Mouse (Mus musculus): ENCODE data around the gene Adgrg3. TPM values are rescaled to one million over a fixed set of nuclear protein-coding genes. Genes with fewer than 3 reads are reported as not detected.

Gene Adgrg3
- total RNA-seq, 1 experiment: 0.36 TPM

DNA sequence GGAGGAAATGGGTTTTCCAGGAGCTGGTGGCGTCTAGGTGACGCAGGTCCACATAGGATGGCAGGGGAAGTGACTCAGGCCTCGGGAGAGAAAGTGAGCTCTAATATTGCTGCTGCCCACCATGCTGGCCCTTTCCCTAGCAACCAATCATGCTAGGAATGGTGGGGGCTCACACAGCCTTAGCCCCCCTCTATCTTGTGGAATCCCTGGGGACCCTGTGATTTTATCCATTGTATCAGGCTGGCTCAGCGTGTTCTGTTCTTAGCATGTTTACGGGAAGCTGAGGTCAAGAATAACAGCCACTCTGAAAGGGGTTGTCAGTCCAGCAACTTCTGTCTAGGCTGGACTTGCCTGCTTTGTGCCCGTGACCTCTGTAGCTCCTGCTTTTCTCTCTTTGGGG, 18.5 kb upstream of the Adgrg3 start:
- no peak overlapping the region for H3K27ac ChIP-seq (ENCODE audit: insufficient read depth, low read depth, low read length, poor library complexity, severe bottlenecking)
- TF ChIP-seq MAFK (IDR thresholded peaks at IDR 0.05; ENCODE audit: insufficient read depth, low read depth, low read length) (no peak), ZNF384 (IDR thresholded peaks at IDR 0.05; ENCODE audit: low read depth, low read length) (no peak), CHD2 (IDR thresholded peaks at IDR 0.05; ENCODE audit: low read depth, low read length) (no peak), ZC3H11A (IDR thresholded peaks at IDR 0.05; ENCODE audit: borderline replicate concordance, low read depth, low read length) (no peak), HCFC1 (IDR thresholded peaks at IDR 0.05; ENCODE audit: borderline replicate concordance, insufficient read depth, low read length) (no peak)
- peaks cover 6 to 25% of the 10 kb centered on the region in 2 experiments for H3K4me1 ChIP-seq (ENCODE audit: control insufficient read depth in 2 of 2, insufficient read depth in 2 of 2, low read length in 2 of 2, poor library complexity in 1 of 2)
- in situ Hi-C loops (cut with MboI; ENCODE audit: low sequenced_read_pairs in 2 of 2, unreplicated experiment in 2 of 2): no loop called here
- no peaks in the 10 kb centered on the region for H3K36me3 ChIP-seq (ENCODE audit: control insufficient read depth, insufficient read depth, low read length, poor library complexity, severe bottlenecking)
- no peaks in the 10 kb centered on the region for H3K9me3 ChIP-seq (ENCODE audit: control insufficient read depth, insufficient read depth, low read depth, low read length)
- no peak for DNase-seq (ENCODE audit: low read depth, low spot score)
- H3K4me3 ChIP-seq (ENCODE audit: insufficient read depth in 1 of 2, low read depth in 1 of 2, low read length in 2 of 2, poor library complexity in 1 of 2, severe bottlenecking in 1 of 2): no peak overlapping the region
- no peak overlapping the region for H3K9ac ChIP-seq (ENCODE audit: insufficient read depth, low read depth, low read length, poor library complexity, severe bottlenecking)

DNA sequence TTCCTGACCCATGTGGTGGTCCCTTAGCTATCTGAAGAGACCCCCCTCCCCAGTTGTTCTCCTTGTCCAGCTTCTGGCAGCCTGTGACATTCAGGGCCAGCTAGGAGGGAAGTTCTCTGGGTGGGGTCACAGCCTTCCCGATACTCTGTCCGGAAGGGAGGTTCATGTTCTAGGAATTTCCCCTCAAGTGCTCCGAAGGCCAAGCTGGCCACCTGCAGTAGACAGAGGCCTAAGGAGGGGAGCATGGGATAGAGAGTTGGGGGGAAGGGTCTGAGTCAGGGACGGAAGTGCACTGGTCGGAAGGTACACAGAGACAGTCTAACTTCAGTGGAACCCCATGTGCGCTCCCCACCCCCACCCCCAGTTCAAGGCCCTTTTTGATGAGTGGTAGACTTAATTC, 17.5 kb upstream of the Adgrg3 start:
- Histone ChIP-seq H3K9me3 (ENCODE audit: control insufficient read depth, insufficient read depth, low read depth, low read length) (no peaks in the 10 kb centered on the region), H3K27ac (ENCODE audit: insufficient read depth, low read depth, low read length, poor library complexity, severe bottlenecking) (no peak overlapping the region; the same call in 1 of the 2 replicates), H3K36me3 (ENCODE audit: control insufficient read depth, insufficient read depth, low read length, poor library complexity, severe bottlenecking) (no peaks in the 10 kb centered on the region), H3K4me1 (ENCODE audit: control insufficient read depth in 2 of 2, insufficient read depth in 2 of 2, low read length in 2 of 2, poor library complexity in 1 of 2) (peaks cover 6 to 25% of the 10 kb centered on the region in 2 experiments), H3K9ac (ENCODE audit: insufficient read depth, low read depth, low read length, poor library complexity, severe bottlenecking) (no peak overlapping the region; the same call in 1 of the 2 replicates), H3K4me3 (ENCODE audit: insufficient read depth in 1 of 2, low read depth in 1 of 2, low read length in 2 of 2, poor library complexity in 1 of 2, severe bottlenecking in 1 of 2) (no peak overlapping the region)
- TF ChIP-seq ZC3H11A (IDR thresholded peaks at IDR 0.05; ENCODE audit: borderline replicate concordance, low read depth, low read length) (no peak), HCFC1 (IDR thresholded peaks at IDR 0.05; ENCODE audit: borderline replicate concordance, insufficient read depth, low read length) (no peak), ZNF384 (IDR thresholded peaks at IDR 0.05; ENCODE audit: low read depth, low read length) (no peak), MAFK (IDR thresholded peaks at IDR 0.05; ENCODE audit: insufficient read depth, low read depth, low read length) (no peak), CHD2 (IDR thresholded peaks at IDR 0.05; ENCODE audit: low read depth, low read length) (no peak)
- in situ Hi-C loops (cut with MboI; ENCODE audit: low sequenced_read_pairs in 2 of 2, unreplicated experiment in 2 of 2): loop anchor here in 1 of 2 experiments (5.0 kb wide), 1 partner anchor 53 kb away; no protein-coding TSS in a partner anchor
- DNase-seq (ENCODE audit: low read depth, low spot score): no peak

DNA sequence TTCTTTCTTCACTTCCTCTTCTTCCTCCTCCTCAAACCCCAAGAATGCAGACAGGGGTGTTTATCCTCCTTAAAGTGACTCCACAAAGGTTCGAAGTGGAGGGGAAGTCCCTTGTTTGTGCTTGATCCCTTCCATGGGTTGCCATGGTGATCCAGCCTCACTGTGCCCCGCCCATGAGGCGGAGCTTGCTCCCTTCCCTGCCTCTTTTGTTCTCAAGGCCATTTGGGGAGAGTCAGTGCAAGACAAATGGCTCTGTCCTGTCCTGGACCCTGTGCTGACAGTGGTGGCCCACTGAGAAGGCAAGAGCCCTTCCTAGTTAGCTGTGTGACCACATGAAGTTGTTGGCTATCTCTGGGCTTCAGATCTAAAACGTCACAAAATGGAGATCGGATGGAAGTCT, 16.8 kb upstream of the Adgrg3 start:
- DNase-seq (ENCODE audit: low read depth, low spot score): peak; percentile 86
- H3K36me3 ChIP-seq (ENCODE audit: control insufficient read depth, insufficient read depth, low read length, poor library complexity, severe bottlenecking): no peaks in the 10 kb centered on the region
- in situ Hi-C loops (cut with MboI; ENCODE audit: low sequenced_read_pairs in 2 of 2, unreplicated experiment in 2 of 2): loop anchor here in 1 of 2 experiments (5.0 kb wide), 1 partner anchor 53 kb away; no protein-coding TSS in a partner anchor
- H3K9ac ChIP-seq (ENCODE audit: insufficient read depth, low read depth, low read length, poor library complexity, severe bottlenecking): no peak overlapping the region
- no peak overlapping the region for H3K4me3 ChIP-seq (ENCODE audit: insufficient read depth in 1 of 2, low read depth in 1 of 2, low read length in 2 of 2, poor library complexity in 1 of 2, severe bottlenecking in 1 of 2)
- H3K27ac ChIP-seq (ENCODE audit: insufficient read depth, low read depth, low read length, poor library complexity, severe bottlenecking): no peak overlapping the region
- H3K9me3 ChIP-seq (ENCODE audit: control insufficient read depth, insufficient read depth, low read depth, low read length): no peaks in the 10 kb centered on the region
- no peak for TF ChIP-seq ZC3H11A (IDR thresholded peaks at IDR 0.05; ENCODE audit: borderline replicate concordance, low read depth, low read length)
- no peak for TF ChIP-seq ZNF384 (IDR thresholded peaks at IDR 0.05; ENCODE audit: low read depth, low read length)
- TF ChIP-seq HCFC1 (IDR thresholded peaks at IDR 0.05; ENCODE audit: borderline replicate concordance, insufficient read depth, low read length): no peak
- TF ChIP-seq MAFK (IDR thresholded peaks at IDR 0.05; ENCODE audit: insufficient read depth, low read depth, low read length): no peak
- no peak for TF ChIP-seq CHD2 (IDR thresholded peaks at IDR 0.05; ENCODE audit: low read depth, low read length)
- peaks cover 6 to 25% of the 10 kb centered on the region in 2 experiments for H3K4me1 ChIP-seq (ENCODE audit: control insufficient read depth in 2 of 2, insufficient read depth in 2 of 2, low read length in 2 of 2, poor library complexity in 1 of 2)

DNA sequence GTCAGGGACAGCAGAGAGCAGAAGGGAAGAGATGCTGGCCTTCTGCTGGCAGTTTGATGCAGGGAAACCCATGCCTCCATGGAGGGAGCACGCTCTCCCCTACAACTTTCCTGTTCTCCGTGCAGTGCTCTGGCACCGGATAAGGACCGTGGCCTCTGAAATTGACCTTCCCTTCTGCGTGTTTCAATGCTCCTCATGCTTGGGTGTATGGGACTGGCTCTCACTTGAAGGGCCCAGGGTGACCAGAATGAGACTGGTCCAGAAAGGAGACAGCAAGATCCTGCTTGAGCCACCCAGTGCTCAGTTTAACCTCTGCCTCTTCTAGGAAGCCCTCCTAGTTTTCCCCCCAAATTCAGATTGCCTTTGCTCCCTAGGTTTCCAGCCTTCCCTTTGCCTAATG, 16.3 kb upstream of the Adgrg3 start:
- H3K36me3 ChIP-seq (ENCODE audit: control insufficient read depth, insufficient read depth, low read length, poor library complexity, severe bottlenecking): no peaks in the 10 kb centered on the region
- H3K9ac ChIP-seq (ENCODE audit: insufficient read depth, low read depth, low read length, poor library complexity, severe bottlenecking): no peak overlapping the region
- TF ChIP-seq ZNF384 (IDR thresholded peaks at IDR 0.05; ENCODE audit: low read depth, low read length) (no peak), ZC3H11A (IDR thresholded peaks at IDR 0.05; ENCODE audit: borderline replicate concordance, low read depth, low read length) (no peak), MAFK (IDR thresholded peaks at IDR 0.05; ENCODE audit: insufficient read depth, low read depth, low read length) (no peak), CHD2 (IDR thresholded peaks at IDR 0.05; ENCODE audit: low read depth, low read length) (no peak), HCFC1 (IDR thresholded peaks at IDR 0.05; ENCODE audit: borderline replicate concordance, insufficient read depth, low read length) (no peak)
- in situ Hi-C loops (cut with MboI; ENCODE audit: low sequenced_read_pairs in 2 of 2, unreplicated experiment in 2 of 2): loop anchor here in 1 of 2 experiments (5.0 kb wide), 1 partner anchor 54 kb away; no protein-coding TSS in a partner anchor
- DNase-seq (ENCODE audit: low read depth, low spot score): no peak
- H3K9me3 ChIP-seq (ENCODE audit: control insufficient read depth, insufficient read depth, low read depth, low read length): no peaks in the 10 kb centered on the region
- no peak overlapping the region for H3K4me3 ChIP-seq (ENCODE audit: insufficient read depth in 1 of 2, low read depth in 1 of 2, low read length in 2 of 2, poor library complexity in 1 of 2, severe bottlenecking in 1 of 2)
- H3K27ac ChIP-seq (ENCODE audit: insufficient read depth, low read depth, low read length, poor library complexity, severe bottlenecking): no peak overlapping the region
- H3K4me1 ChIP-seq (ENCODE audit: control insufficient read depth in 2 of 2, insufficient read depth in 2 of 2, low read length in 2 of 2, poor library complexity in 1 of 2): peaks cover 6 to 25% of the 10 kb centered on the region in 2 experiments
